Mouse (Mus musculus): Measurements from ENCODE around the gene Ldah. TPM values are rescaled to one million over a fixed set of nuclear protein-coding genes. Genes with fewer than 3 reads are reported as not detected.

Ldah gene
- polyA plus RNA-seq, 1 experiment from 2014 or later: 63.2 TPM

- Histone ChIP-seq H3K4me1 (replicated peaks) (0 out of 2 replicates have a peak, but pooled peaks cover 3% of the 10 kb centered on the region), H3K4me2 (replicated peaks) (no peak overlapping the region), H3K4me3 (replicated peaks) (no peak overlapping the region), H3K27me3 (replicated peaks) (no peaks in the 10 kb centered on the region), H3K27ac (no peak overlapping the region), H3K9ac (no peak overlapping the region), H3K9me3 (no peaks in the 10 kb centered on the region), H3K36me3 (peaks cover 16% of the 10 kb centered on the region)
- ATAC-seq: no peak
- 92% methylated on average over 13 of the region's 13 CpGs for WGBS
These were observed 117.5 kb downstream of the Ldah start for GRCm38 (mm10) chr12:8325245-8325942.

- ATAC-seq: no peak
- no peak overlapping the region for H3K9ac ChIP-seq
- H3K36me3 ChIP-seq: peaks cover 15% of the 10 kb centered on the region
- H3K4me2 ChIP-seq (replicated peaks): no peak overlapping the region
- no peak overlapping the region for H3K27ac ChIP-seq
- WGBS: 93% methylated on average over 17 of the region's 17 CpGs
- no peaks in the 10 kb centered on the region for H3K9me3 ChIP-seq
- H3K27me3 ChIP-seq (replicated peaks): no peaks in the 10 kb centered on the region
- H3K4me1 ChIP-seq (replicated peaks): 0 out of 2 replicates have a peak, but pooled peaks cover 4% of the 10 kb centered on the region
- H3K4me3 ChIP-seq (replicated peaks): no peak overlapping the region
These were observed 118.1 kb downstream of the Ldah start for GRCm38 (mm10) chr12:8325943-8326522.

DNA sequence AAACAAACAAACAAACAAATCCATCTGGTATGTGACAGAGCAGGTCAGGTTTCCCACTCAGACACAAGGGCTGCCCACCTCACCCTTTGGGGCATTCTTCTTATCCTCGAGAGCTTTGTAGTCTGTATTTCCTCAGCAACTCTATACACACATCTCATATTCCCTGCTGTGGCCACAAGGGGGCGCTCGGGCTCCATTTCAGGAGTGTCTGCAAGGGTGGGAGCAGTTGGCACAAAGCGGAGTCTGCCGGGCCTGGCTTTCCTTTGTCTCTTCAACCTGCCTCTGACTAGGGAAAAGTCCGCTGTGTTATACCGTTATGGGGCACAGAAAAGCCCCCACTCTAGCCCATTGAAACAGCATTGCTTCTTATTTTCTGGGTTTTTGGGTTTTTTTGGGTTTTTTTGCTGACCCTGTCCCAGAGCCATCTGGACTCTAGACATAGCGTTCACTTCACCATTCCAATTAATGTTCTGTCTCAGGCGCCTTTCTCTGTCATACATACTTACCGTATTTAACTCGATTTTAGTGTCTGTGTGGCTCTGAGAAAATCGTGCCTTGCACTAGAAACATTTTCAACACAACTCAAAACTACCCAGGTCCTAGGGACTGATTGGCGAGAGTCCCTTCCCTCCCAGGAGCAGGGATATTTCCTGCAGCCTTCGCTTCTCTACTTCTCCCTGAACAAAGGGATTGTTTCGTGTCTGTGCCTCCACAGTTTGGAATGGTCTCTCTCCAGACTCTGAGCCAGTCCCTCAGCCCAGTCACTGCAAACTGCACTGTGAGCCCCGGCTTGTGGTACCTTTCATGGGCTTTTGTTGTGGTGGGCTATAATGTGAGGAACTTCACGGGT is 119.1 kb downstream of the Ldah start:
- Histone ChIP-seq H3K27ac (no peak overlapping the region), H3K36me3 (peaks cover 10% of the 10 kb centered on the region), H3K27me3 (replicated peaks) (no peaks in the 10 kb centered on the region), H3K4me3 (replicated peaks) (no peak overlapping the region), H3K4me2 (replicated peaks) (no peak overlapping the region), H3K4me1 (replicated peaks) (peaks cover 15% of the 10 kb centered on the region), H3K9me3 (no peaks in the 10 kb centered on the region), H3K9ac (no peak overlapping the region)
- peak; percentile 88 for ATAC-seq
- 37% methylated on average over 17 of the region's 17 CpGs for WGBS

- WGBS: 77% methylated on average over 1 of the region's 1 CpGs
- H3K27ac ChIP-seq: no peak overlapping the region
- H3K9ac ChIP-seq: no peak overlapping the region
These were observed 119.8 kb downstream of the Ldah start for GRCm38 (mm10) chr12:8327675-8328053.

GRCm38 (mm10) chr12:8329236-8329635 is 121.3 kb downstream of the Ldah start:
- no peak for ATAC-seq
- H3K36me3 ChIP-seq: peaks cover 3% of the 10 kb centered on the region; the same call in 1 of the 2 replicates
- no peak overlapping the region for H3K4me3 ChIP-seq (replicated peaks)
- WGBS: 91% methylated on average over 7 of the region's 7 CpGs
- peaks cover 18% of the 10 kb centered on the region for H3K4me1 ChIP-seq (replicated peaks)
- H3K27me3 ChIP-seq (replicated peaks): no peaks in the 10 kb centered on the region
- no peaks in the 10 kb centered on the region for H3K9me3 ChIP-seq
- no peak overlapping the region for H3K9ac ChIP-seq
- H3K27ac ChIP-seq: no peak overlapping the region
- no peak overlapping the region for H3K4me2 ChIP-seq (replicated peaks)

More at GRCm38 (mm10) chr12:8327675-8328053, 119.8 kb downstream of the Ldah start:
- Histone ChIP-seq H3K4me2 (replicated peaks) (no peak overlapping the region), H3K27me3 (replicated peaks) (no peaks in the 10 kb centered on the region), H3K36me3 (peaks cover 4% of the 10 kb centered on the region), H3K9me3 (no peaks in the 10 kb centered on the region), H3K4me1 (replicated peaks) (peaks cover 18% of the 10 kb centered on the region), H3K4me3 (replicated peaks) (no peak overlapping the region)
- ATAC-seq: no peak

- no peak overlapping the region for H3K9ac ChIP-seq
- H3K27me3 ChIP-seq (replicated peaks): no peaks in the 10 kb centered on the region
- H3K4me1 ChIP-seq (replicated peaks): peaks cover 18% of the 10 kb centered on the region
- no peak overlapping the region for H3K4me2 ChIP-seq (replicated peaks)
- H3K36me3 ChIP-seq: peaks cover 8% of the 10 kb centered on the region; the same call in 1 of the 2 replicates
- 0 out of 2 replicates have a peak overlapping the region, but pooled peaks have one; percentile 32 for H3K27ac ChIP-seq
- WGBS: 48% methylated on average over 14 of the region's 14 CpGs
- H3K4me3 ChIP-seq (replicated peaks): no peak overlapping the region
- H3K9me3 ChIP-seq: no peaks in the 10 kb centered on the region
- ATAC-seq: peak; percentile 50; the same call in 1 of the 2 replicates
These were observed 123.7 kb downstream of the Ldah start for GRCm38 (mm10) chr12:8331489-8332173.

- Histone ChIP-seq H3K36me3 (peaks cover 10% of the 10 kb centered on the region; the same call in 1 of the 2 replicates), H3K9ac (no peak overlapping the region), H3K9me3 (no peaks in the 10 kb centered on the region), H3K4me2 (replicated peaks) (no peak overlapping the region), H3K27me3 (replicated peaks) (no peaks in the 10 kb centered on the region), H3K4me3 (replicated peaks) (no peak overlapping the region), H3K4me1 (replicated peaks) (peaks cover 16% of the 10 kb centered on the region), H3K27ac (no peak overlapping the region)
- 53% methylated on average over 5 of the region's 5 CpGs for WGBS
- 0 out of 2 replicates have a peak, but pooled peaks have one; percentile 4 for ATAC-seq
These were observed 124.3 kb downstream of the Ldah start for GRCm38 (mm10) chr12:8332174-8332542.

DNA sequence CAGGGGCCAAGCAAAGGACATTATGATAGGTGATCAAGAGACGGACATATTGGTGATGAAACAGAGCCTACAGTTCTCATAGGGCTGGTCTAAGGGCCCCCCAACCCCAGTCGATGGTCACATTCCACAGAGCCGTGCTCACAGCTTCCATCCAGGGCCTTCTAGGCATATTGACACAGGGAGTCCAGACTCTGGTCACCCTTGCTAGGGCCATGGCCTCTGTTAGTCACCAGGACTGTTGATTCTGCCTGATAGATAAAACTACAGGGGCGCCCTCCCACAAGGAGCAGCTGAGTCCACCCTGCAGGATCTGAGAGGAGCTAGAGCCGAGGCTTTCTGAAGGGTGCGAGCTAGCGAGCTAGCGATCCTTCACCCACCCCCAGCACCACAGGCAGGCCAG is 125.7 kb downstream of the Ldah start:
- Histone ChIP-seq H3K27ac (no peak overlapping the region), H3K4me3 (replicated peaks) (no peak overlapping the region), H3K4me1 (replicated peaks) (peaks cover 22% of the 10 kb centered on the region), H3K9me3 (no peaks in the 10 kb centered on the region), H3K9ac (no peak overlapping the region), H3K36me3 (peaks cover 10% of the 10 kb centered on the region; the same call in 1 of the 2 replicates), H3K4me2 (replicated peaks) (no peak overlapping the region), H3K27me3 (replicated peaks) (no peaks in the 10 kb centered on the region)
- peak; percentile 10; the same call in 1 of the 2 replicates for ATAC-seq
- 73% methylated on average over 8 of the region's 8 CpGs for WGBS

DNA sequence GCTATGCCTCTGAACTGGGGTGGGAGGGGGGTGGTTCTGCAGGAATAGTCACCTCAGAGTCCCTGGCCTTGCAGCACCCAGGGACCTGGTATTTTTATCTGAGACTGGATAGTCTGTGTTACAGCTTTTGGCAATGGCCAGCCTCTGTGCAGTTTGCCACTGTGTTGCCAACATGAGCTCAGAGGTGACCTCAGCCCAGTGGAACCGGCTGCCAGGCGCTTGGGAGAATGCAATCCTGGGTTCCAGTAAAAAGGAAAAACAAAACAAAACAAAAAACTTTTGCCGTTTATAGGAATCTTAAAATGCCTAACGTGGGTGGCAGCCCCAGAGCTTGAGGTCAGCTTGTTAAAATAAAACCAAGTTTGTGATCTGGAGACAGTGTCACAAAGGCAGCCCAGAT is 126.4 kb downstream of the Ldah start:
- WGBS: 91% methylated on average over 4 of the region's 4 CpGs

More for the DNA sequence above, 126.4 kb downstream of the Ldah start:
- Histone ChIP-seq H3K9ac (no peak overlapping the region), H3K4me3 (replicated peaks) (no peak overlapping the region), H3K27ac (no peak overlapping the region), H3K4me1 (replicated peaks) (peaks cover 22% of the 10 kb centered on the region), H3K27me3 (replicated peaks) (no peaks in the 10 kb centered on the region), H3K4me2 (replicated peaks) (no peak overlapping the region), H3K9me3 (no peaks in the 10 kb centered on the region), H3K36me3 (peaks cover 9% of the 10 kb centered on the region; the same call in 1 of the 2 replicates)
- no peak for ATAC-seq
